Comparison of ENCODE assay signal across 18 mouse cellular contexts in genomic region chr6:90597060-90597459, GRCm38 (mm10).
"Had no signal": no experiment of that assay in that cellular context is flagged by ENCODE, and none has a peak within 500 bp of the region (broad histone marks: within the 10 kb centered on the region; RNA-seq: fewer than 3 reads in every experiment).

No protein-coding gene starts in this region.

- H3K9me3 ChIP-seq: midbrain, embryonic 10.5 days; neural tube, embryonic 13.5 days; neural tube, embryonic 15.5 days; stomach, embryonic 15.5 days had no signal

- H3K4me2 ChIP-seq: lung, embryonic 14.5 days; midbrain, embryonic 12.5 days; neural tube, embryonic 13.5 days; neural tube, embryonic 15.5 days; stomach, embryonic 15.5 days had no signal

- H3K9ac ChIP-seq: lung, embryonic 14.5 days; midbrain, embryonic 12.5 days; neural tube, embryonic 13.5 days; neural tube, embryonic 15.5 days; stomach, embryonic 15.5 days had no signal

- DNase-seq: lung, adult 18-20 months; lung, embryonic 14.5 days; lung, postnatal 10 days; lung, postnatal 4 days; midbrain, embryonic 14.5 days; retina, postnatal 1 day; right cerebral cortex, postnatal 25 days; thymus, adult 2 months; thymus, postnatal 14 days; thymus, postnatal 36 days had no signal

- H3K4me1 ChIP-seq: midbrain, embryonic 10.5 days; midbrain, embryonic 12.5 days; neural tube, embryonic 13.5 days; neural tube, embryonic 15.5 days; stomach, embryonic 15.5 days had no signal

- H3K27ac ChIP-seq: midbrain, embryonic 10.5 days; midbrain, embryonic 12.5 days; neural tube, embryonic 13.5 days; neural tube, embryonic 15.5 days; stomach, embryonic 15.5 days; stomach, postnatal 0 days had no signal

- ATAC-seq: midbrain, embryonic 16.5 days had no signal

- H3K4me3 ChIP-seq: midbrain, embryonic 10.5 days; midbrain, embryonic 12.5 days; myocyte; neural tube, embryonic 13.5 days; neural tube, embryonic 15.5 days; stomach, embryonic 15.5 days had no signal

- H3K27me3 ChIP-seq: midbrain, embryonic 12.5 days; neural tube, embryonic 13.5 days; neural tube, embryonic 15.5 days; stomach, embryonic 15.5 days had no signal

- H3K36me3 ChIP-seq: midbrain, embryonic 10.5 days; midbrain, embryonic 12.5 days; neural tube, embryonic 13.5 days; neural tube, embryonic 15.5 days; stomach, embryonic 15.5 days had no signal
